Mouse (Mus musculus) midbrain, embryonic 16.5 days (tissue): Measurements from ENCODE around the gene Hsd17b7. TPM values are rescaled to one million over a fixed set of nuclear protein-coding genes. Genes with fewer than 3 reads are reported as not detected.
"Not testable (repeated sequence)": the region's sequence is repeated elsewhere in the genome, so short reads cannot be mapped to it uniquely, and the experiment has no call there.

ENCODE experiments used
- ATAC-seq: fragments of 200-750 bp; cut with Nextera tagmentation; 2 replicates; pipeline ENCODE4 v1.8.0; 2017; ENCODE audit warnings: moderate TSS enrichment
- H3K27ac ChIP-seq: fragments of 300-500 bp; sonication (generic); 2 replicates; pipeline ENCODE4 v1.5.1; 2014; ENCODE audit warnings: mild to moderate bottlenecking, low read length, mixed read lengths
- H3K27me3 ChIP-seq: fragments of 300-500 bp; sonication (generic); 2 replicates; pipeline ENCODE4 v1.6.1; 2014; ENCODE audit warnings: low read depth, low read length, mixed read lengths; ENCODE audit not compliant: control insufficient read depth, insufficient read depth
- H3K36me3 ChIP-seq: fragments of 300-500 bp; sonication (generic); 2 replicates; pipeline ENCODE4 v1.6.1; 2014; ENCODE audit warnings: mild to moderate bottlenecking, low read length, moderate library complexity, mixed read lengths; ENCODE audit not compliant: control insufficient read depth, insufficient read depth
- H3K4me1 ChIP-seq: fragments of 300-500 bp; sonication (generic); 2 replicates; pipeline ENCODE4 v1.6.1; 2014; ENCODE audit warnings: mild to moderate bottlenecking, low read length, mixed read lengths; ENCODE audit not compliant: control insufficient read depth, insufficient read depth
- H3K4me2 ChIP-seq: fragments of 300-500 bp; sonication (generic); 2 replicates; pipeline ENCODE4 v1.6.1; 2014; ENCODE audit warnings: mild to moderate bottlenecking, low read length, mixed read lengths
- H3K4me3 ChIP-seq: fragments of 300-500 bp; sonication (generic); 2 replicates; pipeline ENCODE4 v1.5.1; 2014; ENCODE audit warnings: low read depth, mild to moderate bottlenecking, low read length, moderate library complexity, mixed read lengths
- H3K9ac ChIP-seq: fragments of 300-500 bp; sonication (generic); 2 replicates; pipeline ENCODE4 v1.6.1; 2014; ENCODE audit warnings: low read depth, low read length, mixed read lengths
- H3K9me3 ChIP-seq: fragments of 300-500 bp; sonication (generic); replicated peaks from 2 replicates; pipeline ENCODE4 v1.6.1; 2014; ENCODE audit warnings: mild to moderate bottlenecking, low read length, mixed read lengths; ENCODE audit not compliant: control insufficient read depth, poor library complexity, severe bottlenecking
- WGBS: fragments of 180-500 bp; shearing (Covaris S2); extraction: QIAGEN DNeasy Blood & Tissue Kit; methylation state at CpG from one replicate; pipeline ENCODE4 v1.1.7; 2014; 5-methylcytosine and 5-hydroxymethylcytosine counted together
- polyA plus RNA-seq: library from polyadenylated mRNA; unstranded; fragments of >200 nt; fragmentation: Nextera tagmentation; extraction: Ambion mirVana; gene quantifications from 2 replicates; pipeline ENCODE4 v1.2.1, GENCODE M21; 2015

Hsd17b7 gene
- 24.7 and 26.6 TPM in 2 replicates for polyA plus RNA-seq

DNA sequence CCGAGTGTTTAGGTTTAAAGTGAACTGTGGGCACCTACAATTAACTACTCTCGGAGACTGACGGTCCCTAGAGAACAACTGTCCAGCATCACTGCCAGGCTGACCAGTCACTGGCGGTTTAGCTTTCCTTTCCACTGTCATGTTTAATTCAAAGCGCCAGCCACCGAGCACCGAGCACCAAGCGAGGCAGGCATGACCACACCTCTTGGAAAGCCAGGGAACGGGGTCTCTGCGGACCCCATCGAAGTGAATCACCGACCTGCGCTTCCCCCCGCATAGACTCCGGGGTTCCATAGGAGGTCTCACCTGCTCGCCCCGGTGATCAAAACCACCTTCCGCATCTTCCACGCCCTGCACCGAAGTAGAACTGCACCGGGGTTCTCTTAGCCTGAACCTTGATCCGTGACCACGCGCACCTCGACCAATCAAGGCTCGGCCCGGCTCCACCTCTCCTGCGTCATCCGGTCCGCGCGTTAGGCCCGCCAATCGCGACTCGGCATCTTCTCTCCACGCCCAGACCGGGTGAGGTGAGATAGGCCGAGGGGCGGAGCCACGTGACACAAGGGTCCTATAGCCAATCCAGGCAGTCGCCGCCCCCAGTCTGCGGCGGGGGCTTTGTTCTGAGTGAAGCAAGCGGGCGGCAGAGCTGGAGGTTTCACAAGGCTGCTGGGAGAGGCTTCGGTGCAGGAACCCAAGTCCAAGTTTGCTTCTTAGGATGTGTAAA, at the start of gene Hsd17b7:
TSS of gene Hsd17b7 (minus strand) at position 450 of the 724 bp plus-strand sequence.
- ATAC-seq, result peak; percentile 100
- H3K4me2 ChIP-seq, result peak within 1 kb of the TSS; percentile 85
- peaks cover 12% of the 10 kb centered on the region for H3K36me3 ChIP-seq
- WGBS, result 1% methylated on average over 48 of the region's 48 CpGs
- H3K4me3 ChIP-seq, result peak within 1 kb of the TSS; percentile 56
- H3K4me1 ChIP-seq, result peaks cover 16% of the 10 kb centered on the region
- no peaks in the 10 kb centered on the region for H3K9me3 ChIP-seq
- no peaks in the 10 kb centered on the region for H3K27me3 ChIP-seq
- peak within 1 kb of the TSS; percentile 66 for H3K9ac ChIP-seq
- H3K27ac ChIP-seq, result peak within 1 kb of the TSS; percentile 84

DNA sequence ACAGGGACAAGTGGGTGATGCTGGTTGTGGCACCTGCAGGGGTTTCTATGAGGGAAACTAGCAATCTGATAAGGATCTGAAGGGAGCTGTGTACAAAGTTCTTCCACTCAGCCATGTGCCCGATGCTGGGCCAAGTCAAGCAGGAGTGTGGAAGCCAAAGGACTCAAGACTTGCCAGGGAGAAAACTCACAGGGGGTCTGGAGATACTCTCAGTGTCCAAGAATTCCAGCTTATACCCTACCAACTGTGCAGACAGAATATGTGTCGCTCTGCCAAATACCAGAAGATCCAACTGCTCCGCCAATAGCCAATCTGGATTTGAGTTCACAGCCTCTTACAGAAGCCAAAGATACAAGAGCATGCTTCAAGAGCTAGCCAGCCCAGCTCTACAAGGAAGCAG, 45.7 kb upstream of the Hsd17b7 start:
- no peak for ATAC-seq
- Histone ChIP-seq H3K4me2 (no peak overlapping the region), H3K9ac (no peak overlapping the region), H3K4me3 (no peak overlapping the region), H3K27ac (no peak overlapping the region), H3K27me3 (no peaks in the 10 kb centered on the region), H3K4me1 (no peaks in the 10 kb centered on the region), H3K36me3 (no peaks in the 10 kb centered on the region), H3K9me3 (no peaks in the 10 kb centered on the region)
- 98% methylated on average over 3 of the region's 3 CpGs for WGBS

DNA sequence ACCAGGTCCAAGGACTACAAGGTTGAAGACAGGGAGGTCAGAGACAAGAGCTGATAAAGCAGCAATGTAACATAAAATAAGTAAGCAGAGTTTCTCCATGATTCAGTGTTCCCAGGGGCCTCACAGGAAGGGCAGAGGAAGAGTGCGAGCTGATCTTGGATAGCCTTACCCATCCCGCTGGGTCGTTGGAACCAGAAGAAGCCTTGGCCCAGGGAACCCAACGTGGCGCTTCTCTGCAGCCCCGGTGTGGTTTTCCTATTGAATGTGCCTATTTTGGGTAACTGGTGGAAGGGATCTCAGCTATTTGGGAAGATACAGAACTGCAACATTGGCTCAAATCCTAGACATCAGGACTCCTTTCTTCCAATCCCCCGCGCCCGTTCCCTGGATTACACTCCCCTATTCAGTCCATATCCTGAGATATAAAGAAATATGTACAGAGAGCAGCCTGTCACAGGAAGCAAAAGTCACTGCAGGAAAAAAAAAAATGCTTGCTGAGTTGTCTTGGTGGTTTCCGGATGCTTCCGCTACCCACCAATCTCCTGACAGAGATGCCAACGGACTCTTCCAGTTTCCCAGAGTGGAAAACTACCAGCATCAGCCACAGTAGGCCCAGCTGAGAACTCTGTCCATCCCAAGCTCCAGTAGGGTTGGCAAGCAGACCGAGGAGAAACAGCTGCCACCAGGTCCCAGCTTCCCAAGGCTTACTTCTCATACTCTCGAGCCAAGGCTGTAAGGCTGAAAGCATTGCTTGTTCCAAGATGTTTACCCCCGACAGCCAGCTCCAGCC, 41.9 kb upstream of the Hsd17b7 start:
- 94% methylated on average over 15 of the region's 15 CpGs for WGBS
- Histone ChIP-seq H3K9me3 (no peaks in the 10 kb centered on the region), H3K36me3 (no peaks in the 10 kb centered on the region), H3K27me3 (no peaks in the 10 kb centered on the region), H3K4me2 (no peak overlapping the region), H3K4me3 (no peak overlapping the region), H3K27ac (no peak overlapping the region), H3K4me1 (no peaks in the 10 kb centered on the region), H3K9ac (no peak overlapping the region)
- ATAC-seq, result no peak

DNA sequence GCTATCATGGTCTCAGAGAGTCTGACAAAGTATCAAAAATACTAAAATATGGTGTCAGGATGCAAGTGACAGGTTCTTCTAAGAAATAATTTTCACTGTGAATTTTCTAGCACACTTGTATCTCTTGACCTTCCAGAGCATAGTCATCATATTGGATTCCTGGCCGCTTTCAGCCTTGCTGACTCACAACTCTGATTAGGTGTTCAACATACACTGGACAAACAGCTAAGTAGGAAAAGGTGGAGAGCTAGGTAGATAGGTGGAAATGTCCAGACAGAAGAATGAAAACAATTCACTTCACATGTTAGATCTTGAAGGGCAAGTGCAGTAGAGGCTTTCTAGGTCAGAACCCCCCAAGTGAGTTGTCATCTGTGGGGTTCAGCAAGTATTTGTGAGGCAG, 40.3 kb upstream of the Hsd17b7 start:
- H3K4me2 ChIP-seq, result no peak overlapping the region
- H3K4me3 ChIP-seq, result no peak overlapping the region
- H3K27ac ChIP-seq, result no peak overlapping the region
- H3K36me3 ChIP-seq, result no peaks in the 10 kb centered on the region
- 100% methylated on average over 1 of the region's 1 CpGs for WGBS
- no peaks in the 10 kb centered on the region for H3K9me3 ChIP-seq
- no peak overlapping the region for H3K9ac ChIP-seq
- no peaks in the 10 kb centered on the region for H3K4me1 ChIP-seq
- no peak for ATAC-seq
- H3K27me3 ChIP-seq, result no peaks in the 10 kb centered on the region

DNA sequence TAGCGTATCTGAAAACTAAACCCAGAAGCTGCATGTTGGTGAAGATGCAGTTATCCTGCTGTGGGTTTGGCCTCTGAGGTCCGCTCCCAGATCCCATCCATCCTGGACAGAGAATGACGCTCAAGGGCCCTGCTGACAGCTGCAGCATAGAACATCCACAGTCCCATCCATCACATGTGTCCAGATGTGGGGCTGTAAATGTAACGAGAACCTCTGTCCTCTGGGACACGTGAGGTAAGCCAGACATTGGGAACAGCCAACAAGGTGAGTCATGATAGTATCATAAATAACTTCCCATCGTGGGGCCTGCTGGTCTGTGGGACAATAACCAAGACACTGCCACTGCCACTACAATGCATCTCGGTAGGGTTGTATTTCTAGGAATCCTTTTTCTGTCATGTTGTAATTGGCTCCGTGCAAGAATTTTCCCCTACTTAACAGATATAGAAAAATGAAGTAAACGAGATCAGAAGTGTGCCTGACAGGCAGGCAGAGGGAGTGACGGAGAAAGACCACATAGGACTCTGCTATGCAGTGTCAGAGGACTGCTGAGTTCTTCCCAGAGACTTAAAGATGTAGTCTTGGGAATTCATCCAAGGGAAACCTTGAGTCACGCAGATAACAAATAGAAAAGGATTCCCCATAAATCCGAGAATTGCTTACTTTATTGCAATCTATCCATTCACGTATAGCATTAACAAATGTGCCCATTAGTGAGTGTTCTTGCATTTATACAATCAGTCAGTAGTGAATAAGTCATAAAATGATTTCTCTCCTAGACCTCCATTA, 39.6 kb upstream of the Hsd17b7 start:
- ATAC-seq, result no peak
- H3K27ac ChIP-seq, result no peak overlapping the region

DNA sequence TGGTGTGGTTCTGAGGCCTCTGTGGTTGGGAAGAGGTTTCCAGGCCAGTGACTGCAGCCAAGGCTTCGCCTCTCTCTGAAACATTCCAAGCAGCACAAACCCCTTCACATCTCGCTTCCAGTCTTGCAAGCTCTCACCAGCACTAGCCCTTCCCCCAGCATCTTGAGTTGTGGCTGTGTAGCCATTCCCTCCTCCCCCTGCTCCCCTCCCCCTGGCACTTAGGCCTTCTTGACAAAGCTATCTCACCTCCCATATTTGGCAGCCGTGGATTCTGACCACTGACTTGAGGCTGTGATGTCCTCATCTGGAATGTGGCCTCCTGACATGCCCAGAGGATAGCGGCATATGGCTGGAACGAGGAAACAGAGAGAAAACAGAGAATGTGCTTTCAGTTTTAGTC, 37.5 kb upstream of the Hsd17b7 start:
- Histone ChIP-seq H3K4me1 (no peaks in the 10 kb centered on the region), H3K9ac (no peak overlapping the region), H3K27me3 (no peaks in the 10 kb centered on the region), H3K4me2 (no peak overlapping the region), H3K4me3 (no peak overlapping the region), H3K27ac (no peak overlapping the region), H3K9me3 (no peaks in the 10 kb centered on the region), H3K36me3 (no peaks in the 10 kb centered on the region)
- ATAC-seq, result no peak
- WGBS, result 85% methylated on average over 5 of the region's 5 CpGs

More for the DNA sequence above, 39.6 kb upstream of the Hsd17b7 start:
- WGBS, result 91% methylated on average over 13 of the region's 13 CpGs
- H3K9ac ChIP-seq, result no peak overlapping the region
- no peak overlapping the region for H3K4me3 ChIP-seq
- H3K4me2 ChIP-seq, result no peak overlapping the region
- no peaks in the 10 kb centered on the region for H3K4me1 ChIP-seq
- H3K27me3 ChIP-seq, result no peaks in the 10 kb centered on the region
- no peaks in the 10 kb centered on the region for H3K36me3 ChIP-seq
- no peaks in the 10 kb centered on the region for H3K9me3 ChIP-seq

DNA sequence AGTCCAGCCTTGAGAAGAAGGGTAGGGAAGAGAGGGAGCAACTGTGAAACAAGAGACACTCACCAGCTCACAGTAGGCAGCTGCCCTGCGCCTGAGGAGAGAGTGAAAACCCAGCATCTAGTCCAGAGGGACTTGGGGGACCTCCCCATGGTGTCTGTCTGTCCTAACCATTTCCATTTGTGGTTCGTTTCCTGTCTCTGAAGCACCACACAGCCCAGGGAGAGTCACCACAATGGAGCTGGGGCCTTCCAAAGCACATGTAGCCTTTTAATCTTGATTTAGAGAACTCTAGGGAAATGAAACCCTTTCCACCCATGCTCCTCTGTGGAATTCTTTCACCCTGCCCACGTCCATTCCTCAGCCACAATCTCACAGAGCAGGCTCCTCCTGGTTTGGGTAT, 36.3 kb upstream of the Hsd17b7 start:
- H3K4me1 ChIP-seq, result no peaks in the 10 kb centered on the region
- no peak overlapping the region for H3K27ac ChIP-seq
- ATAC-seq, result no peak
- no peak overlapping the region for H3K9ac ChIP-seq
- WGBS, result 71% methylated on average over 3 of the region's 3 CpGs
- no peaks in the 10 kb centered on the region for H3K9me3 ChIP-seq
- H3K27me3 ChIP-seq, result no peaks in the 10 kb centered on the region
- no peak overlapping the region for H3K4me3 ChIP-seq
- no peaks in the 10 kb centered on the region for H3K36me3 ChIP-seq
- no peak overlapping the region for H3K4me2 ChIP-seq

DNA sequence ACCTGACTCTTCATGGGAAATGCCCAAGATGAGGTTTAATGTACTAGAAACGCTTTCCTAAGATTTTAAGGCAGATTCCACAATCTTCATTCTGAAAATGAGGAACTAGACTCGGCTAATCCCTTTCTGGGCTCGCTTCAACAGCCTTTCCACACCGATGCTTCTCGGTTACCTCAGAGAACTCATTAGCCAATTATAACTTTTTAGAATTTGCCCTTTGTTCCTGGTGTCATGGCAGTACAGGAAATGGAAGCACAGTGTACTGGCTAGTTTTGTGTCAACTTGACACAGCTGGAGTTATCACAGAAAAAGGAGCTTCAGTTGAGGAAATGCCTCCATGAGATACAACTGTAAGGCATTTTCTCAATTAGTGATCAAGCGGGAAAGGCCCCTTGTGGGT, 24.9 kb upstream of the Hsd17b7 start:
- not testable (repeated sequence) for H3K36me3 ChIP-seq, H3K4me1 ChIP-seq, H3K9me3 ChIP-seq, H3K27ac ChIP-seq, ATAC-seq, H3K4me2 ChIP-seq, H3K9ac ChIP-seq, H3K27me3 ChIP-seq, H3K4me3 ChIP-seq
- WGBS, result 95% methylated on average over 6 of the region's 6 CpGs
